Mouse (Mus musculus) neural tube, embryonic 10.5 days (tissue): Measurements from ENCODE around the gene Tmem245.
"Not testable (repeated sequence)": the region's sequence is repeated elsewhere in the genome, so short reads cannot be mapped to it uniquely, and the experiment has no call there.

Source experiments
- DNase-seq: peaks from one replicate; pipeline ENCODE4 v3.0.0-alpha.2; 2017; ENCODE audit warnings: low spot score; ENCODE audit errors: extremely low spot score

Tmem245 gene

GRCm38 (mm10) chr4:56930312-56930711 lies 16.9 kb downstream of the Tmem245 start:
- DNase-seq: no peak

DNA sequence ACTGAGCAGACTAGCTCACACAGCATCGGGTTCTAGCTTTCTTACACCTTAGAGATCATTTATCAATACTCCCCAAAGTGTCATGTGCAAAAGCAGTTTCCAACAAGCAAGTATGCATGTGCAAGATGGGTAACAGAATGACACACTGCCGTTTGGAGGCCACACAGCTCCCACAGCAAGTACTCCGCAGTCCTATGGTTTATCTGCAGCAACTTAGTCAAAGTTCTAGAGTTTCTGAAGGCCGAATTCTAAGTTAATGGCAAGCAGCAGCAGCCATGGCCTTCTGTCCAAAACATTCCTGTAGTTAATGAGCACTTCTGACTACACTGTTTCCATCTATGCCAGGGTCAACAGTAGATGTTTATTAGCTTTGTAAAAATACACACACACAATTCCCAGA lies 20.3 kb downstream of the Tmem245 start:
- no peak for DNase-seq

DNA sequence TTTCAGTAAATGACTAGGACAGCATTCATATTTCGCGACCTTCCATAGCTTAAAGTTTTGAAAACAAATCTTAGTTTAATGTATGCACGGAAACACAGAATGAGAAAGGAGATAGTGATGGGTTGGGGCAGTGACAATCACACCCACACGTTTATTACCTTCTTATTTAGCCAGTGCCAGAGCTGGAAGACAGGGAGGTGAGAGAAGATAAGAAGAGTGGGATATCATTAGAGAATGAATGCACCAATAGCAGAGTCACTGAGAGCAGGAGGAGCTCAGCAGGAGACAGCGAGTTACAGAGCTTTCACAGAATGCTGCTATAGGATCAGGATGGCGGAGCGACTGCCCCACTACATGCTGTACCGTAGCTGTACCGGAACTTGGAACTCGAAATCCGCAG lies 25.0 kb downstream of the Tmem245 start:
- DNase-seq: no peak

DNA sequence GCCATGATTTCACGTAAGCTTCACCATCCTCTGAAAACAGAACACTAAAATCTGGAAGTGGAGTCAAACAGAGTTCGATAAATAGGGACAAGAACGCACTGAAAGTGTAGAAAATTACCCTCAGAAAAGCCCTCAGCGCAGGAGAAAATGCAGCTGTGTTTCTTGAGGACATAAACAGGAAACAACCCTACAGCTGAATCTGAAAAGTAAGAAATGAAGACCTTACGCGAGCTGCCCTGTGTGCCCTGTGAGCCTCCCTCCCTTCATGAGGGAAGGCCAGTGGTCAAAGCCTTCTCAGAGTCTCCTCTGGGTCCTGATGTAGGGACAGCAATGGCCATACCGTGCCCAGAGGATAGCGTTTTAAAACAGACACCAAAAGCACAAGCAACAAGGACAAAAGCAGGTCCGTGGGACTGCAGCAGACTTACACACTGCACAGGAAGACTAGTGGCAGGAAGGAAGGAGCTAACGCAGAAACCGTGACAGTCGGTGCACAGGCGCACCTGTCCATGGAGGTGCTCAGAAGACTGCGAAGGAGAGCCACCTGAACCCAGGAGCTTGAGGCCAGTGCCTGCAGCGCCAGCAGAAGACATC lies 31.4 kb downstream of the Tmem245 start:
- no peak for DNase-seq

DNA sequence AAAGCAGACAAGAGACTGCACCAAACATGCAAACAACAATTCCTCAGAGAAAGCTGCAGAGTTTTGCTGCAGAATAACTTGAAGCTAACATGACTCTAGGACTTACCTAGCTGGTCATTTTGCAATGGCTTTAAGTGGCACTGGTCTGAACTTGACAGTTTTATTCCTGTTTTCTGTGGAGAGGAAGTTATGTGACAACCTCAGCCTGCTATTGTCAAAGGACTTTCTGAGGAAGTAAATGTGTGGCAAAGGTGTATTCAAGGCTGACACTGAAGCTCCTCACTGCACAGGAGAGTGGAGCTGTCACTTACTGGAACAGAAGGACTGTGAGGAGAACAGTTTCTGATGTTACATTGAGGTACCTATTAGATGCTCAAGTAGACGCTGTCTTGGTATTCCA lies 32.5 kb downstream of the Tmem245 start:
- no peak for DNase-seq

- no peak for DNase-seq
Measured at GRCm38 (mm10) chr4:56914338-56914737, 32.9 kb downstream of the Tmem245 start.

DNA sequence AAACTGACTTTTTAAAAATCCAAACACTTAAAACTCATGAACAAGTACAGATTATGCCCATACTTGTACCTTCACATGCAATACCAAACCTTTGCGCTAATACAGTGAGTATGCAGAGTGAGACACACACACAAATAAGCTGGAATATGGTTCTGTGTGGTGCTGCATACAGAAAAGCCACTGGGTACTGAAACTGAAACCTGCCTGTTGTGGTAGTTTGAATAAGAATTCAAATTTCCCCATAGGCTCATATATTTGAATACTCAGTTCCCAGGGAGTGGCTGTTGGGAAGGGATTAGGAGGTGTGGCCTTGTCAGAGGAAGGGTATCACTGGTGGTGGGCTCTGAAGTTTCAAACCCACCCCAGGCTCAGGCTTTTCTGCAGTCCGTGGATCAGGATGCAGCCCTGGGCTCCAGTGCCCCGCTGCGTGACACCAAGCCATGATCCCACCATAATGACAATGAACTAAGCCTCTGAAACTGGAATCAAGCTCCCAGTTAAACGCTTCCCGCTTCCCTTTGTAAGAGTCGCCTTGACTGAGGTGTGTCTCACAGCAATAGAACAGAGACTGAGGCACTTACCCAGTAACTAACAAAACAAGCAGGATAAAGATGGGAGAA lies 34.7 kb downstream of the Tmem245 start:
- DNase-seq: no peak

GRCm38 (mm10) chr4:56909568-56909967 lies 37.7 kb downstream of the Tmem245 start:
- DNase-seq: no peak

GRCm38 (mm10) chr4:56907671-56908070 lies 39.6 kb downstream of the Tmem245 start:
- DNase-seq: no peak

GRCm38 (mm10) chr4:56906926-56907325 lies 40.3 kb downstream of the Tmem245 start:
- no peak for DNase-seq

- no peak for DNase-seq
Measured at GRCm38 (mm10) chr4:56905507-56905906, 41.7 kb downstream of the Tmem245 start.

GRCm38 (mm10) chr4:56901671-56902070 lies 45.6 kb downstream of the Tmem245 start:
- no peak for DNase-seq

- DNase-seq: no peak
Measured at GRCm38 (mm10) chr4:56899216-56899615, 48.0 kb downstream of the Tmem245 start.

GRCm38 (mm10) chr4:56897511-56897910 lies 49.7 kb downstream of the Tmem245 start:
- DNase-seq: no peak

DNA sequence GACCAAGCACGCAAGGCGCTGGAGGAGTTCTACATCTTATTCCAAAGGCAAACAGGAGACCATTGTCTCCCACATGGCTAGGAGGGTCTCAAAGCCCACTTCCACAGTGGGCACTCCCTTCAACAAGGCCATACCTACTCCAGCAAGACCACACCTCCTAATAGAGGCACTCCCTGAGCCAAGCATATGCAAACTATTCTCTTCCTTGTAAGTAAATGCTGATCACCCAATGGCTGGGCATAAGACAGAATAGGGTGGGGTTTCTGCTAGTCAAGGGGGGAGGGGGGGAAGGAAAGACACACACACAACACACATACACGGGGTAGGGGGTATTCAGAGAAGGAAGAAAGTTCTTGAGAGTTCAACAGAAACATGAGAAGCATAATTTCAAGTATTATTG lies 53.0 kb downstream of the Tmem245 start:
- no peak for DNase-seq

- no peak for DNase-seq
Measured at GRCm38 (mm10) chr4:56892501-56893115, 54.6 kb downstream of the Tmem245 start.

- no peak for DNase-seq
Measured at GRCm38 (mm10) chr4:56888483-56888882, 58.8 kb downstream of the Tmem245 start.

- no peak for DNase-seq
Measured at GRCm38 (mm10) chr4:56886286-56886979, 60.8 kb downstream of the Tmem245 start.

DNA sequence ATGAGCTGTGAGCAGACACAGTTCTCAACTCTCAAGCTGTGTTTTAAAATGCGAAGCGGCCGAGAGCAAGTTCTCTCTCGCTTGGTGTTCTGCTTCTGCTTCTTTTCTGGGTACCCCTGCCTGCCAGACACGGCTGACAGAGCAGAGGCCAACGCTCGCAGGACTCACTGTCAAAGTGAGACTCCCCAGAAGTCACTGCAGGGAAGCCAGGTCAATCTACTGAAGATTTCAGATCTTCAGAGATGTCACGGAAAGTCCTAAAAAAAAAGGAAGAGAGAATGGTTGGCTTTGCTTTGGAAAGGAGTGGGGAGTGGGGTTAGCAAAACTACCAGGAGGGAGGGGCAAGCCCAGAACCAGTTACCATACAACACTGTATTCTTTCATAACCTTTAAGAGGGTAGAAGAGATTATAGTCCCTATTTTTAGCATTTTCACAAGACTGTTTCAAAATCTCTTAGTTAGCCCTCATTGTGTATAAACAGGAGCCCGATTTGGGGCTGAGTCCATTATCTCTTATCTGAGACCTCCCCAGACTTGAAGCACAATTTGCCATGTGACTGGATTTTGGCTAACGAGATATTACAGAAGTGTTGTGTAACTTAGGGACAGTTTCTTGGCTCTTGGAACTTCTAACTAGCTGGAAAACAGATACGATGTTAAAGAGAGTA lies 67.1 kb downstream of the Tmem245 start:
- no peak for DNase-seq

- DNase-seq: no peak
Measured at GRCm38 (mm10) chr4:56878971-56879370, 68.3 kb downstream of the Tmem245 start.

GRCm38 (mm10) chr4:56870541-56870940 lies 76.7 kb downstream of the Tmem245 start:
- not testable (repeated sequence) for DNase-seq

GRCm38 (mm10) chr4:56867761-56868160 lies 79.5 kb downstream of the Tmem245 start:
- no peak for DNase-seq
